Mouse (Mus musculus) midbrain, embryonic 14.5 days (tissue): Measurements from ENCODE around the gene Fcgbp. TPM values are rescaled to one million over a fixed set of nuclear protein-coding genes. Genes with fewer than 3 reads are reported as not detected.

ENCODE experiments used
- ATAC-seq: fragments of 200-750 bp; cut with Nextera tagmentation; 2 replicates; pipeline ENCODE4 v1.8.0; 2017; ENCODE audit warnings: moderate number of reproducible peaks, moderate library complexity; ENCODE audit not compliant: low FRiP score, low TSS enrichment
- DNase-seq: peaks from one replicate; pipeline ENCODE4 v3.0.0-alpha.2; 2015
- H3K27ac ChIP-seq: fragments of 300-500 bp; sonication (generic); replicated peaks from 2 replicates; pipeline ENCODE4 v1.5.1; 2014; ENCODE audit warnings: mild to moderate bottlenecking, low read depth, low read length, moderate library complexity
- H3K27me3 ChIP-seq: fragments of 300-500 bp; sonication (generic); 2 replicates; pipeline ENCODE4 v1.6.1; 2014; ENCODE audit warnings: low read length, control low read depth, mixed read lengths; ENCODE audit not compliant: control insufficient read depth, insufficient read depth
- H3K36me3 ChIP-seq: fragments of 300-500 bp; sonication (generic); 2 replicates; pipeline ENCODE4 v1.6.1; 2014; ENCODE audit warnings: low read length, control low read depth; ENCODE audit not compliant: control insufficient read depth, insufficient read depth
- H3K4me1 ChIP-seq: fragments of 300-500 bp; sonication (generic); 2 replicates; pipeline ENCODE4 v1.6.1; 2014; ENCODE audit warnings: mild to moderate bottlenecking, antibody characterized with exemption, low read length, control low read depth; ENCODE audit not compliant: control insufficient read depth, insufficient read depth
- H3K4me2 ChIP-seq: fragments of 300-500 bp; sonication (generic); 2 replicates; pipeline ENCODE4 v1.6.1; 2014; ENCODE audit warnings: mild to moderate bottlenecking, low read length, moderate library complexity
- H3K4me3 ChIP-seq: fragments of 300-500 bp; sonication (generic); replicated peaks from 2 replicates; pipeline ENCODE4 v1.5.1; 2014; ENCODE audit warnings: low read depth, low read length
- H3K9ac ChIP-seq: fragments of 300-500 bp; sonication (generic); replicated peaks from 2 replicates; pipeline ENCODE4 v1.6.1; 2014; ENCODE audit warnings: mild to moderate bottlenecking, low read length, moderate library complexity
- H3K9me3 ChIP-seq: fragments of 300-500 bp; sonication (generic); 2 replicates; pipeline ENCODE4 v1.6.1; 2016; ENCODE audit warnings: low read length, control low read depth, mixed read lengths; ENCODE audit not compliant: control insufficient read depth
- WGBS: fragments of 180-500 bp; shearing (Covaris S2); extraction: QIAGEN DNeasy Blood & Tissue Kit; methylation state at CpG from one replicate; pipeline ENCODE4 v1.1.7; 2014; 5-methylcytosine and 5-hydroxymethylcytosine counted together
- polyA plus RNA-seq: library from polyadenylated mRNA; unstranded; fragments of >200 nt; fragmentation: Nextera tagmentation; extraction: Ambion mirVana; gene quantifications from 2 replicates; pipeline ENCODE4 v1.2.1, GENCODE M21; 2014

Fcgbp gene
- polyA plus RNA-seq: 0.08 and 0.25 TPM in 2 replicates

DNA sequence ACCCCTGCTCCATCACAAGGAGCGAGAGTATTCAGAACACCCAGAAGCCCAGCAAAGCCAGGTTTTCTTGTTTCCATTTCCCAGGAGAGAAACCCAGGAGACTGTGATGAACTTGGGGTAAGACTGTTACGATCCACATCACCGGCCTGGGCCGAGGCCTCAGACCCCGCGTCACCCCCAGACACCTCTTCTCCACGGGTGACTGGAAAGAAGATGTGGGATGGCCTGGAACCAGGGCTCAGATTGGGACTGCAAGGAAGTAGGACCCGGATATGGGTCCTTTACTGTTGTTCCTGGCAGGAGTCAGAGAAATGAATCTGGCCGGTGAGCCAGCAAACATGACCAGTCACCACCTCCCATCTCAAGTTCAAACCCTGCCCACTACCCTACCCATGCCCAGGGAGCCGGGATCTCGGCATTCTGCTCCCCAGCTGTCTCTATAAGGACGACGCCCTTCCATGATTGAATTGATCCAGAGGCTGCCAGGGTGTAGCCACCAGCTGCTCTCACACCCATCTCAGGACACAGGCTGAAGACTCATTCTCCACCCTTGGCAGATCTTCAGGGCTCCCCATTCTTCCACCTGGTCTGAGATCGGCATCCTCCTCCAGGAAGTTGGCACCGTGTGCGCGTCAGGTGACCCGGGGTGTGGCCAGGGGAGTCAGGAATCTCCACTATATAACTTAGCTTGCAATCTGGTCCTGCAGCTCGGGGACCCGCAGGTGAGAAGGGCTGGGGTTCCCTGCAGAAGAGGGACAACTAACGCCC is at the start of gene Fcgbp:
TSS of gene Fcgbp (plus strand) at position 706 of the 768 bp plus-strand sequence.
- no peaks in the 10 kb centered on the region for H3K36me3 ChIP-seq
- H3K4me1 ChIP-seq: no peaks in the 10 kb centered on the region
- WGBS: 86% methylated on average over 21 of the region's 21 CpGs
- H3K4me2 ChIP-seq: no peak within 1 kb of the TSS
- no peak within 1 kb of the TSS for H3K9ac ChIP-seq
- no peak for DNase-seq
- no peak within 1 kb of the TSS for H3K27ac ChIP-seq
- no peak for ATAC-seq
- no peak within 1 kb of the TSS for H3K4me3 ChIP-seq
- H3K27me3 ChIP-seq: no peaks in the 10 kb centered on the region
- no peaks in the 10 kb centered on the region for H3K9me3 ChIP-seq

GRCm38 (mm10) chr7:28044524-28044923 is 26.5 kb upstream of the Fcgbp start:
- no peak overlapping the region for H3K9ac ChIP-seq
- H3K4me1 ChIP-seq: peaks cover 5% of the 10 kb centered on the region
- H3K27ac ChIP-seq: no peak overlapping the region
- H3K4me2 ChIP-seq: no peak overlapping the region
- no peaks in the 10 kb centered on the region for H3K9me3 ChIP-seq
- H3K27me3 ChIP-seq: no peaks in the 10 kb centered on the region
- peaks cover 84% of the 10 kb centered on the region for H3K36me3 ChIP-seq
- no peak overlapping the region for H3K4me3 ChIP-seq
- DNase-seq (no peak), ATAC-seq (no peak)
- 98% methylated on average over 4 of the region's 4 CpGs for WGBS

DNA sequence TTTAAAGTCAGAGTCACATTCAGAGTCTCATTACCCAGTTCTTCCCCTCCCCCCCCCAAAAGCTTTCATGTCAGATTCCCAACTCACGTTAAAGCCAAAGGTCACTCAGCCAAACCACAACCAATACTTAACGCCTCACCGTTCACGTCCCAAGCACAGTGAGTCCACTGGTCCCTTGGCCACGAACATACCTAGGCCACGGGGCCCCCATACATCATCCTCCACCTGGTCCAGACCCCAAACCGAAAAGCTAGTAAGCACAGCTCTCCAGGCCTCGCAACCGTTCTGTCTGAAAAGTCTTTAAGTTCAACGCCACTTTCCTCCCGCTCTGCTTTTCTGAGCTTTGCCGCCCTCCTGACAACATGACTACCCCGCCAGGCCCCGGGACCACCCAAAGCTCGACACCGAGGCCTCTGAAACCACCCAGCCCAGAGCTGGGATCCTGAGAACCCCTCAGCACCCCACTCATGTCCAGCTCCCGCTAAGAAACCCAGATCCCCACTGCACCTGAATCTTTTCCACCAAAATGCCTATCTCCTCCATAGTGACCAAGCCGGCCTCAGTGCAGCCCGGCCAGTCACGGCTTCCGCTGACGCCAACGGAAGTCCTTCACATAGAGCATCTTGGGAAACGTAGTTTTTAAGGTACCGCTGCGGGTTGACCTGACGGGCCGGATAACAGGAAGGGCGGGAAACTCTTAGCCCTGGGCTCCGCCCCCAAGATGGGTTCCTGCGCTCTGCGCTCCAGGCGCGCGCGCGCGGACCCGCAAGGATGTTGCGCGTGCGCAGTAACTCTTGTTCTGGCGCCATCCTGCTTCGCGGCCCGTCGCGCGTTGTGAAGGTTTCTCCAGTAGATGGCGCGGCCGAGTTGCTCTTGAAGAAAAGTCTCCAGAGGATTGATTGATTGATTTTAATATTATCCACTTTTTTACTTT is 21.3 kb upstream of the Fcgbp start, which contains the start of gene Psmc4:
TSS of gene Psmc4 (minus strand) at position 626 of the 934 bp plus-strand sequence.
- ATAC-seq: peak; percentile 96
- H3K4me2 ChIP-seq: peak within 1 kb of the TSS; percentile 82
- H3K4me1 ChIP-seq: peaks cover 5% of the 10 kb centered on the region
- DNase-seq: peak; percentile 100
- peak within 1 kb of the TSS; percentile 75 for H3K9ac ChIP-seq
- peak within 1 kb of the TSS; percentile 37; the same call in 1 of the 2 replicates for H3K27ac ChIP-seq
- under 1% methylated on average over 52 of the region's 52 CpGs for WGBS
- H3K4me3 ChIP-seq: peak within 1 kb of the TSS; percentile 90
- H3K36me3 ChIP-seq: peaks cover 41% of the 10 kb centered on the region
- no peaks in the 10 kb centered on the region for H3K9me3 ChIP-seq
- H3K27me3 ChIP-seq: no peaks in the 10 kb centered on the region

- no peak overlapping the region for H3K9ac ChIP-seq
- H3K4me3 ChIP-seq: 0 out of 2 replicates have a peak overlapping the region, but pooled peaks have one; percentile 90
- ATAC-seq (0 out of 2 replicates have a peak, but pooled peaks have one; percentile 7), DNase-seq (peak; percentile 1)
- no peaks in the 10 kb centered on the region for H3K27me3 ChIP-seq
- peaks cover 32% of the 10 kb centered on the region for H3K36me3 ChIP-seq
- no peak overlapping the region for H3K27ac ChIP-seq
- WGBS: 62% methylated on average over 17 of the region's 17 CpGs
- peaks cover 5% of the 10 kb centered on the region for H3K4me1 ChIP-seq
- peak overlapping the region; percentile 82 for H3K4me2 ChIP-seq
- H3K9me3 ChIP-seq: no peaks in the 10 kb centered on the region
Observed at GRCm38 (mm10) chr7:28050584-28050983, 20.5 kb upstream of the Fcgbp start.

DNA sequence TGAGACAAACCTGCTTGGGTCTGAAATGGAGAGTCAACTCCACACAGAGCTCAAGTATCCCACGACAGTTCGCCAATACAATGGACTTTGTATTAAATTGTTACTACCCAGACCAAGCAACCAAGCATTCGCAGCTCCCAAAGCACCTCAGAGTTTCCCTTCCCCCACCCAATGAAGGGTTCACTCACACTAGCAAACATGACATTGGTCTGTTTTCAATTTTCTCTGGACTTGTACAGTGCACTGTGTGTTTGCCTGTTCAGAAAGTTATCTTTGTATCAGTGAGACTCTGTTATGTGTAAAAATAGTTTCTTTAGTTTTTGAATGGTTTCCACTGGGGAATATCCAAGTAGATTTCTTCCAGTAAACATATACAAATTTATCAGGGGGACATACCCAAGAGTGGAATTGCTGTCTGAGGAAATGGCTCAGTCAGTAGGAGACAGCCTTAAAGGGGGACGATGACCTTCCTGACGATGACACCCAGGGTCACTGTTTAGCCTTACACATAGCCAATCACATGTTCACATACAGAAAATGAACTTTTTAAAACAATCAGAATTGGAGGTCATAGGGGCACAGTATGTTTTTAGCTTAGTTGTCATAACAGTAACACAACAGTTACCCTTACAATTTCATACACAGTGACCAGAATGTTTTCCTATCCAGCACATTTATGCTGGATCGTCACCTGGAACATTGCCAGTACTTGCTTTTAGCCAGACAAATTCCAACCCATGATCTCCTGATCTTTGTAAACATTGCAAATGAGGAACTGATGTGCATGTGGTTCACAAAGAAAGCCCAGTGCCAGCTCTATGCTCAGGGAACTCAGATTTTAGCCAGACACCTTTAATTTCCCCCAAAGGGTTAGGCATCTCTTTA is 17.7 kb upstream of the Fcgbp start:
- Histone ChIP-seq H3K4me1 (peaks cover 5% of the 10 kb centered on the region), H3K36me3 (peaks cover 5% of the 10 kb centered on the region), H3K9ac (no peak overlapping the region), H3K4me2 (no peak overlapping the region), H3K27me3 (no peaks in the 10 kb centered on the region), H3K27ac (no peak overlapping the region), H3K9me3 (no peaks in the 10 kb centered on the region), H3K4me3 (no peak overlapping the region)
- DNase-seq (no peak), ATAC-seq (no peak)
- WGBS: 83% methylated on average over 6 of the region's 6 CpGs

GRCm38 (mm10) chr7:28059972-28060371 is 11.1 kb upstream of the Fcgbp start:
- H3K9me3 ChIP-seq: no peaks in the 10 kb centered on the region
- no peak overlapping the region for H3K4me2 ChIP-seq
- H3K4me3 ChIP-seq: no peak overlapping the region
- no peaks in the 10 kb centered on the region for H3K36me3 ChIP-seq
- H3K9ac ChIP-seq: no peak overlapping the region
- DNase-seq (no peak), ATAC-seq (no peak)
- no peaks in the 10 kb centered on the region for H3K4me1 ChIP-seq
- H3K27ac ChIP-seq: no peak overlapping the region
- WGBS: 94% methylated on average over 1 of the region's 1 CpGs
- no peaks in the 10 kb centered on the region for H3K27me3 ChIP-seq

DNA sequence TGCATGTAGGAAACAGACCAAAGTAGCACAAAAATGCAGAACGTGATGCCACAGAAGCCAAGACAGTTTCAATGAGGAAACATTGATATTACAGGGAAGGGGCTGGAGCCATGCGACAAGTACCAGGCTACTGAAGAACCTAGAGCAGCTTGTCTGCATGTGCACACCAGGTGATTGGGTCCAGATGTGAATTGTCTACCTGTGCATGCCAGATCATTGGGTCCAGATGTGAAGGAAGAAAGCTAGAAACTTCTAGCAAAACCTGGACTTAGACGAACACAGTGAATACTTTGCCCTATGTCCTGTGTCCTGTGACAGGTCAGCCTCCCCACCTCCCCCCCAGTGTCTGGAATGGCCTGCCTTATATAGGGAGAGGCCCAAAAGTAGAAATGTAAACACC is 2.4 kb upstream of the Fcgbp start:
- WGBS: 89% methylated on average over 3 of the region's 3 CpGs
- Histone ChIP-seq H3K36me3 (no peaks in the 10 kb centered on the region), H3K4me2 (no peak overlapping the region), H3K27me3 (no peaks in the 10 kb centered on the region), H3K9me3 (no peaks in the 10 kb centered on the region), H3K9ac (no peak overlapping the region), H3K4me1 (no peaks in the 10 kb centered on the region), H3K4me3 (no peak overlapping the region), H3K27ac (no peak overlapping the region)
- ATAC-seq (no peak), DNase-seq (no peak)
